Mouse (Mus musculus): ENCODE data around the gene 2310034G01Rik. TPM values are rescaled to one million over a fixed set of nuclear protein-coding genes. Genes with fewer than 3 reads are reported as not detected.
A peak's percentile ranks its signal among the peaks of the same experiment; 100 is the strongest.

The 2310034G01Rik gene
- polyA plus RNA-seq, 1 experiment = 0.43 TPM

DNA sequence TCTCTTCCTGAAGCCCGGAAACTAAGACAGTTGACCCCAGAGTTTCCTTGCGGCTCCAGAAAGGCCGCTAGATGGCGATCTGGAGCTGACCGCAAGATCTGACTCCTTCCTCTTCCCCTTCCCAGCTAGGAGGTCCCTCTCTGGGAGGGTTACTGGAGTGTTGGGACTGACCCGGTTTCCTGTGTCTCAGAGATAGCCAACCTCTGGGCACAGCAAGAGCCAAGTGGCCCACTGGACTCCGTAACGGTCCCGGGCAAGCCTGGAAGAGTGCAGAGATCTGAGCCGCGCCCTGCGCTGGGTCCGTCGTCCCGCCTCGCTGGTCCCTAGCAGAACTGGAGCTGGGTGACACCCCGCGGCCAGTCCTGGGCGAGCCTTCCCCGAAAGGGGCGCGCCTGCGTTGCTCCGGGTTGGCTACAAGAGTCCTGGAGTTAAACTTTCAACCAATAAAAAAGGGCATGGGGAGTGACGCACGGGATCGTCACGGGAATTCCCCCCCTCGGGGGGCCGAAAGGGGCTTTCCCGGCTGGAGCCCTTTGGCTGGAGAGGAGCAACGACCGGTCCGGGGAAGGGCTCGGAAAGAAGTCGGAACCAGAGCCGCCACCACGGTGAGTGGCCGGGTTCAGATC lies 45.8 kb downstream of the 2310034G01Rik start, which contains the start of gene Nfkb2:
Nfkb2 (plus strand) TSS at position 105 of the 626 bp plus-strand sequence.
- H3K4me1 ChIP-seq (replicated peaks; ENCODE audit: control insufficient read depth, insufficient read depth, low read length) = peaks cover 17% of the 10 kb centered on the region
- peak; percentile 80 for DNase-seq
- peak within 1 kb of the TSS; percentile 75 for H3K27ac ChIP-seq (ENCODE audit: control insufficient read depth, insufficient read depth, low read length)
- no peaks in the 10 kb centered on the region for H3K27me3 ChIP-seq (ENCODE audit: control insufficient read depth, insufficient read depth, low read length)
- TF ChIP-seq CTCF (IDR thresholded peaks at IDR 0.05; ENCODE audit: borderline replicate concordance, control insufficient read depth, extremely low read depth, insufficient read depth, low read length, poor library complexity) (peak; percentile 89), POLR2A (IDR thresholded peaks at IDR 0.05; ENCODE audit: control insufficient read depth, extremely low read depth, insufficient read depth, low read length, poor library complexity) (peak; percentile 80)
- peak within 1 kb of the TSS; percentile 94 for H3K4me3 ChIP-seq (ENCODE audit: control insufficient read depth, insufficient read depth, low read length)
- under 1% methylated on average over 39 of the region's 39 CpGs for WGBS
- no peaks in the 10 kb centered on the region for H3K36me3 ChIP-seq (ENCODE audit: control insufficient read depth, insufficient read depth, low read length)

DNA sequence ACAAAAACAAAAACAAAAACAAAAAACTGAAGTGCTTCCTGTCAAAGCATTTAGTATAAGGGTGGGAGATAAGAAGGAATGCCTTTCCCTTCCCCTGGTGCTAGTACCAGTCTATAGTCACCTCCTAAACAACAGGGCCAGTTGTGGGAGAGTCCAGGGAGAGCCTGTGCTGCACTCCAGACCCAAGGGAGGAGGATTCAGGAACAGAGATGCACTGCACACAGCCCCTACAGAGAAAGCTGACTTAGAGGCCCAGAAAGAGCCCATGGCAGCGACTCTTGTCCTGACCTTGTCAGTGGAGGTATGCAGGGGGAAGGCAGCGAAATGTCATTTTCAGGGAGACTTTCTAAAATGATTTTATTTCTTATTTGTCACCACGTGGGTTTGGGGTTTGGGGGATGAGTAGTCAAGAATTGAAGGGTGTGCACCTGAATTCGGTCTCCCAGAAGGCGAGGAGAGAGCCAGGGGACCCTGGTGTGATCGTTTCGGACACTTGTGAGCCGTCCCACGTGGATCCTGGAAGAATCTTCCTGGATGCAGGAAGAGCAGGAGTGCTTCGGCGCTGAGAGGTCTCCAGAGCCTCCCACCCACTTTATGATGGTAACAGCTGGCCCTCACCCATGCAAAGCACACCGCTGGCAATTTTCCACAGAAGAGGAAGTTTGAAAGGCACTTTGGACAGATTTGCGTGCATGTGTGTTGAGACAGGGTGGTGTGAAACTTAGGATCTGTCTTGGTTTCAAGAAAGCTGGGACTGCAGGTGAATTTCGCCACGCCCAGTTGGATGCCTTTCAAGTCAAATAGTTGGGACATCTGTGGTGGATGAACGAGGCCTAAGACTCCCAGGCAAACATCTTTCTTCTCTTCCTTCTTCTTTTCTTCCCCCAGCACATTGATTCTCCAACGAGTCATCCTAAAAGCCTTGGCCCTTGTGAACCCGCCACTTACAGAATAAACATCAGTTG lies 46.6 kb downstream of the 2310034G01Rik start:
- Histone ChIP-seq H3K36me3 (ENCODE audit: control insufficient read depth, insufficient read depth, low read length) (no peaks in the 10 kb centered on the region), H3K27me3 (ENCODE audit: control insufficient read depth, insufficient read depth, low read length) (no peaks in the 10 kb centered on the region), H3K4me3 (ENCODE audit: control insufficient read depth, insufficient read depth, low read length) (peak overlapping the region; percentile 94), H3K27ac (ENCODE audit: control insufficient read depth, insufficient read depth, low read length) (no peak overlapping the region), H3K4me1 (replicated peaks; ENCODE audit: control insufficient read depth, insufficient read depth, low read length) (peaks cover 13% of the 10 kb centered on the region)
- 65% methylated on average over 18 of the region's 18 CpGs for WGBS
- DNase-seq = peak; percentile 1
- TF ChIP-seq POLR2A (IDR thresholded peaks at IDR 0.05; ENCODE audit: control insufficient read depth, extremely low read depth, insufficient read depth, low read length, poor library complexity) (no peak), CTCF (IDR thresholded peaks at IDR 0.05; ENCODE audit: borderline replicate concordance, control insufficient read depth, extremely low read depth, insufficient read depth, low read length, poor library complexity) (no peak)

DNA sequence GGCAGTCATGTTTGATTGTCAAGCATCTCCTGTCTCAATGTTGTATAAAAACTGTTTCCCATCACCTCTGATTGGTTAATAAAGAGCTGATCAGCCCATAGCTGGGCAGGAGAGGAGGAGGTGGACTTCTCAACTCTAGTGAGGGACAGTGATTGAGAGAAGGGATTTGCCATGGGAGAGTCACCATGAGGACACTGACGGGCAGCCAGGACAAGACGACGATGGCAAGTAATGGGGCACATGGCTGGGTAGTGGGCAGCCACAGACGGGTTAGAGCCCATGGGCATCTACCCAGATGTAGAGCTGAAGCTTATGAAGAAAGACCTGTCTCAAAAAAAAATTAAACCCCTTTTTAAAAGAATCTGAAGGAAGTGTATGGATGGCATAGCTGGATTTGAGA lies 47.6 kb downstream of the 2310034G01Rik start:
- no peak for DNase-seq
- peaks cover 11% of the 10 kb centered on the region for H3K4me1 ChIP-seq (replicated peaks; ENCODE audit: control insufficient read depth, insufficient read depth, low read length)
- H3K4me3 ChIP-seq (ENCODE audit: control insufficient read depth, insufficient read depth, low read length) = no peak overlapping the region
- no peak for TF ChIP-seq CTCF (IDR thresholded peaks at IDR 0.05; ENCODE audit: borderline replicate concordance, control insufficient read depth, extremely low read depth, insufficient read depth, low read length, poor library complexity)
- no peak overlapping the region for H3K27ac ChIP-seq (ENCODE audit: control insufficient read depth, insufficient read depth, low read length)
- H3K27me3 ChIP-seq (ENCODE audit: control insufficient read depth, insufficient read depth, low read length) = no peaks in the 10 kb centered on the region
- WGBS = 97% methylated on average over 4 of the region's 4 CpGs
- no peaks in the 10 kb centered on the region for H3K36me3 ChIP-seq (ENCODE audit: control insufficient read depth, insufficient read depth, low read length)

DNA sequence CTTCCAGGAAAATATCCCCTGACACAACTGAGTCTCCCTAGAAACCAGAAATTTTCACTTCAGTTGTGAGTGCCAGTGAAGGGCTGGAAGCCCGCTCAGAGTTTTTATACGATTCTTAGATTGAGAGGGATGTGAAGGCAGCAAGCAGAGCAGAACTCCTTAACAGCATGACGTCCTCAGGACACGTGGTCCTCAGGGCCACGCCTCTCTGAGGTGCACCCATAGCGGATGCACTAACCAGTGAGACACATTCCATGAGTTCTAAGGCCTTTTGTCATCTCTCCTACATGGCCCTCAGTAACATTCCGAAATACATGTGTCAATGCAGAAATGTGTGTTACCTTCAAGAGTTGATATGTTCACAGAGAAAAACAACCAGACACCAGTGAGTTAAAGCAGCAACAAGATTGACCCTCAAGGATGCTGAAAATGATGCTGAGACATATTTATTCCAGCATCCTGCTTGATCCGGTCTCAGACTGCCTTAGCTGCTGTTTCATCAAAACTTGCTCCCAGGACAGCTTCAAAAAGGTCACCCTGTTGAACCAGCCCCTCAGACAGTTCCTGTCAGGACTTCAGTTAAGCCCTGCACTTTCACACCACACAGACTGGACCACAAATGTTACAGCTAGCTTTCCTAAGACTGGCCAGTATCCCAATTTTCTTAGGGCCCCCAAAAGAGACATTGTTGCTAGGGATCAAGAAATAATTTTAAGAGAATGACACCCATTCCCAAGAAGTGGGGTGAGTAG lies 49.6 kb downstream of the 2310034G01Rik start:
- DNase-seq = no peak
- TF ChIP-seq POLR2A (IDR thresholded peaks at IDR 0.05; ENCODE audit: control insufficient read depth, extremely low read depth, insufficient read depth, low read length, poor library complexity) = no peak
- TF ChIP-seq CTCF (IDR thresholded peaks at IDR 0.05; ENCODE audit: borderline replicate concordance, control insufficient read depth, extremely low read depth, insufficient read depth, low read length, poor library complexity) = no peak
- no peak overlapping the region for H3K4me3 ChIP-seq (ENCODE audit: control insufficient read depth, insufficient read depth, low read length)
- 69% methylated on average over 8 of the region's 8 CpGs for WGBS
- H3K27ac ChIP-seq (ENCODE audit: control insufficient read depth, insufficient read depth, low read length) = no peak overlapping the region
- no peaks in the 10 kb centered on the region for H3K27me3 ChIP-seq (ENCODE audit: control insufficient read depth, insufficient read depth, low read length)
- H3K36me3 ChIP-seq (ENCODE audit: control insufficient read depth, insufficient read depth, low read length) = no peaks in the 10 kb centered on the region
- peaks cover 5% of the 10 kb centered on the region for H3K4me1 ChIP-seq (replicated peaks; ENCODE audit: control insufficient read depth, insufficient read depth, low read length)

Other genes with a start within 250 kb of the 2310034G01Rik start
- 0.31 and 1.7 TPM in 2 replicates for gene Elovl3, start 218.4 kb downstream of the 2310034G01Rik start, polyA plus RNA-seq (2012; rRNA removed)
- 0.17 and 0.24 TPM in 2 replicates for gene Pitx3, start 202.0 kb downstream of the 2310034G01Rik start, polyA plus RNA-seq (2012; rRNA removed)
- gene Gbf1, start 197.8 kb downstream of the 2310034G01Rik start, polyA plus RNA-seq (2012; rRNA removed) = 113 and 120 TPM in 2 replicates
- 107 and 122 TPM in 2 replicates for gene Nfkb2, start 46.0 kb downstream of the 2310034G01Rik start, polyA plus RNA-seq (2012; rRNA removed)
- 1.5 and 1.6 TPM in 2 replicates for gene Psd, start 23.1 kb downstream of the 2310034G01Rik start, polyA plus RNA-seq (2012; rRNA removed)
- gene Fbxl15, start 22.1 kb downstream of the 2310034G01Rik start, polyA plus RNA-seq (2012; rRNA removed) = 13.5 and 15.2 TPM in 2 replicates
- 85.4 and 105 TPM in 2 replicates for gene Cuedc2, start 11.6 kb downstream of the 2310034G01Rik start, polyA plus RNA-seq (2012; rRNA removed)
- gene Mfsd13a, start 9.2 kb downstream of the 2310034G01Rik start, polyA plus RNA-seq (2012; rRNA removed) = 16.8 and 20.6 TPM in 2 replicates
- gene Actr1a, start 45.4 kb upstream of the 2310034G01Rik start, polyA plus RNA-seq (2012; rRNA removed) = 163 and 164 TPM in 2 replicates
- gene Sufu, start 46.6 kb upstream of the 2310034G01Rik start, polyA plus RNA-seq (2012; rRNA removed) = 31.3 and 40.8 TPM in 2 replicates
- gene Trim8, start 151.4 kb upstream of the 2310034G01Rik start, polyA plus RNA-seq (2012; rRNA removed) = 57.9 and 78.2 TPM in 2 replicates
- gene Arl3, start 222.9 kb upstream of the 2310034G01Rik start, polyA plus RNA-seq (2012; rRNA removed) = 17.0 and 21.6 TPM in 2 replicates
- 5.6 and 6.5 TPM in 2 replicates for gene Sfxn2, start 223.1 kb upstream of the 2310034G01Rik start, polyA plus RNA-seq (2012; rRNA removed)
- 77.0 and 87.8 TPM in 2 replicates for gene Wbp1l, start 248.8 kb upstream of the 2310034G01Rik start, polyA plus RNA-seq (2012; rRNA removed)